Mouse (Mus musculus) layer of hippocampus, adult 2 months (tissue): Measurements from ENCODE around the gene Hmg20a. TPM values are rescaled to one million over a fixed set of nuclear protein-coding genes. Genes with fewer than 3 reads are reported as not detected.
A peak's percentile ranks its signal among the peaks of the same experiment; 100 is the strongest.

Experiments used
- DNase-seq, 2 experiments: peaks; one replicate each; pipeline ENCODE4 v3.0.0; 2022; ENCODE audit warnings: low spot score in 2 of 2
- H3K27ac ChIP-seq: fragments of 200-600 bp; 2 replicates; pipeline ENCODE4 v1.8.1; 2022
- H3K4me3 ChIP-seq: fragments of 200-600 bp; 2 replicates; pipeline ENCODE4 v1.8.1; 2022; ENCODE audit warnings: mild to moderate bottlenecking
- CTCF ChIP-seq: fragments of 200-600 bp; conservative IDR thresholded peaks from 2 replicates; pipeline ENCODE4 v1.8.1; 2022; ENCODE audit warnings: antibody characterized with exemption, mild to moderate bottlenecking, moderate library complexity
- long read RNA-seq, 2 experiments: library from polyadenylated mRNA; stranded (forward); transcript quantifications; one replicate each; pipeline ENCODE4 v2.0.0; 2021; ENCODE audit warnings: borderline mapping rate in 2 of 2
- total RNA-seq, 2 experiments: library from RNA; stranded (reverse); gene quantifications; 2 replicates each; pipeline ENCODE4 v1.2.3; 2021

Gene Hmg20a
- total RNA-seq, result 10 to 100 TPM; 78.8 to 81.6 TPM
- long read RNA-seq, experiment 1, transcript Hmg20a-201 (10 exons, 3,778 nt), result major isoform, 24 of 55 reads
- long read RNA-seq, experiment 1, partial matches to known transcripts, result 4 of 55 reads
- long read RNA-seq, experiment 1, other reads (novel, unspliced or antisense), result 27 of 55 reads
- long read RNA-seq, experiment 2, transcript Hmg20a-201 (10 exons, 3,778 nt), result major isoform, 56 of 103 reads
- long read RNA-seq, experiment 2, partial matches to known transcripts, result 6 of 103 reads
- long read RNA-seq, experiment 2, other reads (novel, unspliced or antisense), result 38 of 103 reads

DNA sequence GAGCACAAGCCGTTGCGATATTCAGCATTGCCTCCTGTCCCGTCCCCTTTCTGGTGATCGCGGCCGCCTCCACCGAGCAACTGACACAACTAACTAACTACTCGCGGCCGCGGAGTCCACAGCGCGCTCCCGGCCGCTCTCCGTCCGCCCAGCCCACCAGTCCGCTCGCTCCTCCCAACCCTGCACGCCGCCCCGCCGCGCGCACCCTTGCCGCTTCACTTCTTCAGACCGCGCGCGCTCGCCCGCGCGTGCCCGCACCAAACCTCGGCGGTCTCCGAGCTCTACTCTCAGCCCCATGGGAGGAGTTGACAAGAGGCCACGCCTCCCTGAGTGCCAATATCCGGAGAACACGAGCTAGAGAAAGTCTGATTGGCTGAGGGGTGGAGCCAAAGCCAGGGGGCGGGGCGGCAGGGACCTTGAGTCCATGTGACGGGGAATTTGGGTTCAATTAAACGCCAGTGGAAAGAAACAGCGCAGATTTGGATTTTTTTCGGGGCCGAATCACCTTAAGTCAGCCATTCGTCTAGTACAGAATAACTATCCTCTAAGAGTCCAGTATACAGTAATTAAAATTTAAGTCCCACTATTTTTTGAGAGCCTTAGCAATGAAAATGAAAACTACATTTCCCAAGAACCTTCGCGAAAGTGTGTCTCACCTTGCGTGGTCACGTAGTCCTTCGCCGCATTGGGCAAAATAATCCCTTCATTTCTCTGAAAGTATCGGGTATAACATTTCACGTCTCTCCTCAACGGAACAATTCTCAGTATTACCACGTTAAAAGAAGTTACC, at the start of gene Hmg20a, which contains the start of gene Peak1:
TSS of gene Hmg20a (plus strand) at position 662 of the 790 bp plus-strand sequence.
TSS of gene Peak1 (minus strand) at position 120 of the 790 bp plus-strand sequence.
- peak within 1 kb of the TSS; percentile 87 for H3K4me3 ChIP-seq
- TF ChIP-seq CTCF, result no peak
- DNase-seq, result peak; percentile 99 to 100

DNA sequence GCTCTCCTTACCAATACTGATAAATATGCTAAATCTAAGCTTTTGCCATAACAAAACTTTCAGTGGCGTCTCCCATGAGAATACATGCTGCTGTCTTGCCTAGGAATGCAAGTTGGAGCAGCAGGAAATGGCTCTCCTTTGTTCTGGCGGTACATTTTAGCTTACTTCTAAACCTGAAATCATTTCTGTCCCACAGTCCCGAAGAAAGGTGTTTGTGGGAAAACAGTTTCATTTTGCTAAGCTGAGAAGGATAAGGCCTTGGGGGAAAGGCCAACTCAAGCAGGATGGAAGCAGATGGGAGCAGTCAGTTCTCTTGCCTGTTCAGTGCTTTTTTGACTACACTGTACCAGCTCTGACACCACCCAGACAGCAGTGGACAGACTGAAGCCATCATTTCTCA, 49.6 kb upstream of the Hmg20a start:
- no peak for TF ChIP-seq CTCF
- no peak overlapping the region for H3K27ac ChIP-seq
- H3K4me3 ChIP-seq, result no peak overlapping the region
- DNase-seq, result no peak

More for the DNA sequence above, at the start of gene Hmg20a, which contains the start of gene Peak1:
- H3K27ac ChIP-seq, result peak within 1 kb of the TSS; percentile 98

GRCm38 (mm10) chr9:56370710-56371109, 47.7 kb upstream of the Hmg20a start:
- DNase-seq, result no peak
- TF ChIP-seq CTCF, result no peak
- H3K4me3 ChIP-seq, result no peak overlapping the region
- no peak overlapping the region for H3K27ac ChIP-seq

GRCm38 (mm10) chr9:56374401-56374800, 44.0 kb upstream of the Hmg20a start:
- H3K27ac ChIP-seq, result 0 out of 2 replicates have a peak overlapping the region, but pooled peaks have one; percentile 11
- TF ChIP-seq CTCF, result no peak
- peak; percentile 18 to 20 for DNase-seq
- no peak overlapping the region for H3K4me3 ChIP-seq

- H3K4me3 ChIP-seq, result no peak overlapping the region
- DNase-seq, result no peak
- no peak overlapping the region for H3K27ac ChIP-seq
- no peak for TF ChIP-seq CTCF
Measured at GRCm38 (mm10) chr9:56382786-56383185, 35.6 kb upstream of the Hmg20a start.

DNA sequence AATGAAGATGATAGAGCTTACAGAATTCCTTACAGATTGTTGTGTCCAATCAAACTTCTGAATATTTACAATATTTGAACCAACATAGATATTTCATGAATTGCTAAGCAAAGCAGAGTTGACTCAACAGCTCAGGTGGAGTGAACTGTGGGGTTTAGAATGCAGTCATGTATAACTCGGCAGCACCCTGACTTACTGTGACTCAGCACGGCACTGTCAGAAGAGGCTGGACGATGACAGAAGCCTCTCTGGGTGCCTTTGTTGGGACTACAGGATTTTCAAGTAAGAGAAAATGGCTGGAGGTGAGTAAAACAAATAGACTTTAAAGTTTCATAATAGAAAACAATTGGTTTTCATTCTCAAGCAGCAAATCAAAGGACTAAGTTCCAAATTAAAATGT, 25.6 kb upstream of the Hmg20a start:
- DNase-seq, result no peak
- Histone ChIP-seq H3K27ac (no peak overlapping the region), H3K4me3 (no peak overlapping the region)
- TF ChIP-seq CTCF, result no peak

DNA sequence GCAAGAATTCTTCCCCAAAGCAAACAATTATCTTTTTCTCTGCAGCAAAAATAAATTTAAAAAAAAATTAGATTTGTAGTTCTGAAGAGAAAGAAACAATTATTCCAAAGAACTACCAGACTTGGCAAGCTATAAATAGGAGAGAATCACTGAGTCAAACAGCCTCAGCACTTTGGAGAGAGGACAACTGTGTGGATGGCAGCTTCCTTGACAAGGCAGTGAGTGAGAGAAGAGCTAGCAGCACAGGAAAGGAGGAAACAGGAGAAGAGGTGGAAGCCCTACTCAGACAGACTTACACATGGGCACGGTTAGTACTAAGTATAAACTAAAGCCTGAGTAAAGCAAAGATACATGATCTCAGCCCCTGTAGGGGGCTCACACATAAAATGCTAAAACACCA, 22.1 kb upstream of the Hmg20a start:
- no peak for TF ChIP-seq CTCF
- Histone ChIP-seq H3K27ac (peak overlapping the region; percentile 48), H3K4me3 (no peak overlapping the region)
- DNase-seq, result no peak

GRCm38 (mm10) chr9:56404619-56405018, 13.8 kb upstream of the Hmg20a start:
- no peak overlapping the region for H3K4me3 ChIP-seq
- no peak for DNase-seq
- H3K27ac ChIP-seq, result no peak overlapping the region
- TF ChIP-seq CTCF, result no peak

GRCm38 (mm10) chr9:56409928-56410327, 8.5 kb upstream of the Hmg20a start:
- H3K4me3 ChIP-seq, result no peak overlapping the region
- H3K27ac ChIP-seq, result no peak overlapping the region
- DNase-seq, result no peak
- TF ChIP-seq CTCF, result no peak

GRCm38 (mm10) chr9:56412716-56413115, 5.7 kb upstream of the Hmg20a start:
- no peak overlapping the region for H3K4me3 ChIP-seq
- no peak for DNase-seq
- no peak for TF ChIP-seq CTCF
- no peak overlapping the region for H3K27ac ChIP-seq

DNA sequence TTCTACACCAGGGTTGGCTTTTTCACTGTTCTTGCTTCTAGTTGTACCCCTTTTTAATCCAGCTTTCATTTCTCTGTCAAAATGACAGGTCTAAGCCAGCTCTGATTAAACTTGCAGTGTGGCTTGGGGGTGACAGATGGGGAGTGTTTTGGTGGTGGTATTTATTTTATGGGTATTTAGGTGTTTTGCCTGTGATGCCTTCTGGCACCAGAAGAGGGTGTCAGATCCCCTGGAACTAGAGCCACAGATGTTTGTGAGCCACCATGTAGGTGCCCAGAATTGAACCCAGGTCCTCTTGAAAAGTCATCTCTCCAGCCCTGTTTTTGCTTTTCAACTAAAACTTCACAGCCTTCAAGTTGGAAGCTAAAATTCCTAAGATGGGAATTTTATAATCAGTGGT, 4.1 kb upstream of the Hmg20a start:
- peak; percentile 55 for TF ChIP-seq CTCF
- H3K4me3 ChIP-seq, result no peak overlapping the region
- H3K27ac ChIP-seq, result no peak overlapping the region
- no peak for DNase-seq

- no peak for TF ChIP-seq CTCF
Measured at GRCm38 (mm10) chr9:56415393-56415792, 3.0 kb upstream of the Hmg20a start.

GRCm38 (mm10) chr9:56415935-56416607, 2.3 kb upstream of the Hmg20a start:
- DNase-seq, result no peak
- Histone ChIP-seq H3K27ac (no peak overlapping the region), H3K4me3 (0 out of 2 replicates have a peak overlapping the region, but pooled peaks have one; percentile 1)
- TF ChIP-seq CTCF, result no peak

More at GRCm38 (mm10) chr9:56415393-56415792, 3.0 kb upstream of the Hmg20a start:
- Histone ChIP-seq H3K27ac (no peak overlapping the region), H3K4me3 (no peak overlapping the region)
- no peak for DNase-seq
